Mouse (Mus musculus): ENCODE data around the gene Gpnmb. TPM values are rescaled to one million over a fixed set of nuclear protein-coding genes. Genes with fewer than 3 reads are reported as not detected.
A peak's percentile ranks its signal among the peaks of the same experiment; 100 is the strongest.

Gpnmb gene
- total RNA-seq, 2 experiments from 2014 or later = 1.9 to 2.8 TPM

GRCm38 (mm10) chr6:49096421-49096820 is 60.1 kb downstream of the Gpnmb start:
- DNase-seq (ENCODE audit: low spot score in 2 of 2) = peak; percentile 20 to 34

- DNase-seq (ENCODE audit: low spot score in 2 of 2) = peak; percentile 62 to 69
Observed at GRCm38 (mm10) chr6:49096933-49097461, 60.7 kb downstream of the Gpnmb start.

- DNase-seq (ENCODE audit: low spot score in 2 of 2) = no peak
Observed at GRCm38 (mm10) chr6:49097596-49098110, 61.3 kb downstream of the Gpnmb start.

- DNase-seq (ENCODE audit: low spot score in 2 of 2) = no peak
Observed at GRCm38 (mm10) chr6:49099086-49099485, 62.7 kb downstream of the Gpnmb start.

GRCm38 (mm10) chr6:49106746-49107500 is 70.6 kb downstream of the Gpnmb start:
- DNase-seq (ENCODE audit: low spot score in 2 of 2) = no peak

- no peak for DNase-seq (ENCODE audit: low spot score in 2 of 2)
Observed at GRCm38 (mm10) chr6:49109196-49109595, 72.8 kb downstream of the Gpnmb start.

- no peak for DNase-seq (ENCODE audit: low spot score in 2 of 2)
Observed at GRCm38 (mm10) chr6:49113895-49114294, 77.5 kb downstream of the Gpnmb start.

- no peak for DNase-seq (ENCODE audit: low spot score in 2 of 2)
Observed at GRCm38 (mm10) chr6:49114457-49114856, 78.1 kb downstream of the Gpnmb start.

GRCm38 (mm10) chr6:49115550-49115949 is 79.2 kb downstream of the Gpnmb start:
- DNase-seq (ENCODE audit: low spot score in 2 of 2) = no peak

- DNase-seq (ENCODE audit: low spot score in 2 of 2) = no peak
Observed at GRCm38 (mm10) chr6:49116241-49116640, 79.9 kb downstream of the Gpnmb start.

- no peak for DNase-seq (ENCODE audit: low spot score in 2 of 2)
Observed at GRCm38 (mm10) chr6:49118446-49118845, 82.1 kb downstream of the Gpnmb start.

- DNase-seq (ENCODE audit: low spot score in 2 of 2) = no peak
Observed at GRCm38 (mm10) chr6:49119462-49120135, 83.3 kb downstream of the Gpnmb start.

- DNase-seq (ENCODE audit: low spot score in 2 of 2) = no peak
Observed at GRCm38 (mm10) chr6:49120370-49120769, 84.0 kb downstream of the Gpnmb start.

Other genes starting within 250 kb of the Gpnmb start
- 10 to 100 TPM; 28.9 to 40.9 TPM for gene Tmem176a, start 195.6 kb upstream of the Gpnmb start, total RNA-seq (2021)
- 10 to 100 TPM; 55.5 to 58.5 TPM for gene Tmem176b, start 195.1 kb upstream of the Gpnmb start, total RNA-seq (2021)
- not detected for gene Aoc1, start 163.7 kb upstream of the Gpnmb start, total RNA-seq (2021)
- not detected for gene 1600015I10Rik, start 106.7 kb upstream of the Gpnmb start, total RNA-seq (2021)
- gene Doxl2, start 61.6 kb upstream of the Gpnmb start, total RNA-seq (2021) = not detected
- not detected for gene Svs1, start 49.7 kb upstream of the Gpnmb start, total RNA-seq (2021)
- gene Malsu1, start 37.2 kb downstream of the Gpnmb start, total RNA-seq (2021) = 10 to 100 TPM; 23.8 to 34.4 TPM
- not detected for gene Igf2bp3, start 178.4 kb downstream of the Gpnmb start, total RNA-seq (2021)
- gene Tra2a, start 227.5 kb downstream of the Gpnmb start, total RNA-seq (2021) = 10 to 100 TPM; 80.5 to 84.7 TPM

Data from left cerebral cortex, adult 18-20 months (tissue).